Mouse (Mus musculus): ENCODE data around the gene Inpp4a.

The Inpp4a gene

DNA sequence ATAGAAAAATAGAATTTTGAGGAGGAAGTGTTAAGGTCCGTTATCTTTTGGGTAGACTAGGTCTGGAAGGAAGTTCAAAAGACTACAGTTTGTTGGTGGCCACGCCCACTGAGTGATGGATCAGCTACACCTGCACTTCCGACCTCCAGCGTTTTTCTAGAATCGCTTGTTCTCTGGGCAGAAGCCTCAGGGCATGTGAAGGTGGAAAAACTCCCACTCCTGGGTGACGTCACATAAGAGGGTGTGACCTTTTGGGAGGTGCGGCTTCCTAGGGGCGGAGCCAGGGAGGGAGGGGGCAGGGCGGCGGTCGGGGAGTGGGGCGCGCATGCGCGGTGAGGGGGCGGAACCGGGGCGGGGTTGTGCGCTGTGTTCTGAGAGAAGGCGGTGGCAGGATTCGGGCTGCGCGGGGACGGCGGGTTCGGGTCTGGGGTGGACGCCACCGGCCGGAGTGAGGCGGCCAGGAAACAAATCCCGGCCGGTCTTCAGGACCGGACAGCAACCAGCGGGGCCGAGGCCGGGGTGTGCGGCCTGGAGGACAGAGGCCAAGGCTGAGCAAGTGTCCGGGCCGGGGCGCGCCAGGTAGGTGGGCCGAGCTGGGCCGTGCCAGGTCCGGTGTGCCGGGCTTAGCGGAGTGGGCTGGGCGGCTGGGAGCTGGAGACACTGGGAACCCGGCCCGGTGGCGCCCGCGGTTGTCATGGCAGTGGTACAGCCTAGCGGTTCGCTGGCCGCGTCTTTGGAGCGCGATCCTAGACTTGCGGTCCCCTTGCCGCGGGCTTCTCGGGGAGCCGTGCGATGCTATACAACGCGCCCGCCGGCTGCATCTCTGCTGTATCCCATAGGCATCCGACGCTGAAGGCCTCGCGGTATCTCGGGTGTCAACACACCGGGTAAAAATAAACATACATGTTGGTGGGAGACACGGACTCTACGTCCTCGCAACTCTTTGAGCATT, at the start of gene Inpp4a:
Inpp4a (plus strand) TSS at position 326 of the 952 bp plus-strand sequence.
- DNase-seq (ENCODE audit: low read depth), result peak; percentile 67

DNA sequence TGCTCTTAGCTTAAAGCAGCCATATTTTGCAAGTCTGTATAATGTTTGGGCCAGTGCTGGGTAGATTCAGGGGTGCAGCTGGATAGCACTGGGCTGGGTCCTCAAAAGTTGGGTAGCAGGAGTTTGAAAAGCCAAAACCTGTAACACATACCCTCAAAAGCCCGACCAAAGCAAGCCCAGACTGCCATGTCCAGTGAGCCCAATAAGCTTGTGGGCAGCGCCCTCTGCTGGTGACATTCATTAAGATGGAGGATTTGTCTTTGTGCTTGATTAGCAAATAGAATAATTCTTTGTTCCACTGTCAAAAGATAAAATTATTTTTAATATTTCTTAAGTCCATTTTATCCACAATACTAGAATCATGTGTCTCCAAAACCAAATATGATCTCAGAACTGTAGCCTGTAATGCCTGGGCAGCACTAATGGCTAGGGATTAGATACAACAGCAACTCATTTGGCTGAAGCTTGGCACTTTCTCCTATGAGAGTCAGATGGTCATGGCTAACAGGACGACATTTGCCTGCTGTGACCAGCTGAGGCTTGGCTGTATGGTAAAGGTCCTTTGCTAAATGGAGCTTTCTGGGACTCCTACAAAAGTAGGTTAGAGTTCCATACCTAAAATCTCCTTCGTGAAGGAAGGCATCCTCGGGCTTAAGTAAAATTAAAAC, 48.9 kb upstream of the Inpp4a start:
- peak; percentile 56 for DNase-seq (ENCODE audit: low read depth)

DNA sequence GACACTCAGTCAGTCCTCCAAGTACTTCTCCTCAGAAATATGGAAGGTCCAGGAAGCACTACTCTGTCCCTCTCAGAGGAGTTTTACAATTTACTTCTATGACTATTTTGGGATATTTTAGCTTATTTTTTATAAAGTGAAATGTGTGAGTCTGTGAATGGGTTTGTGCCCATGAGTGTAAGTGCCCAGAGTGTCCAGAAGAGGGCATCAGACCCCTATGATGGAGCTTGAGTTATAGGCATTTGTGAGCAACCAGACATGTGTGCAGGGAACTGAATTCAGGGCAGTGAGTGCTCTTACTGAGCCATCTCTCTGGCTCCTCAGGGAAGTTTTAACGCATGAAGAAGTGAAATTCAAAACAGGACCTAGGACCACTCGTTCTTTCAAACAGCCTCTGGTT, 41.2 kb upstream of the Inpp4a start:
- DNase-seq (ENCODE audit: low read depth), result no peak

DNA sequence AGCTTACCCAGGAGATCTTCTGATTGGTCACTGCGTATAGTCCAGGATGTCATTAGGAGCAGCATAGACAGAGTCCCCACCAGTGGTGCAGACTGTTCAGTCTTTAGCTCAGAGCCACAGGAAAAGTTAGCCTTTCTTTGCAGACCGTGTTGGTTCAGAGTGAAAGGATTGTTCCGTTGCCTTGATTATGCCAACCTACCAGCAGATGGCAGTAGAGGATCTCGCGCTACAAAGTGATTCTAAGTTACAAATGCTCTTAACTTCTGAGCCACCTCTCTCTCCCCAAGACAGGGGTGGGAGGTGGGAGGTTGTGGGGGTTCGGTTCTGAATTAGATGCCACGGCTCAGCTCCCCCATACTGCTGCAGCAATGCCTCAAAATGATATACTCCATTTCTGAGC, 27.2 kb upstream of the Inpp4a start:
- peak; percentile 30 for DNase-seq (ENCODE audit: low read depth)

DNA sequence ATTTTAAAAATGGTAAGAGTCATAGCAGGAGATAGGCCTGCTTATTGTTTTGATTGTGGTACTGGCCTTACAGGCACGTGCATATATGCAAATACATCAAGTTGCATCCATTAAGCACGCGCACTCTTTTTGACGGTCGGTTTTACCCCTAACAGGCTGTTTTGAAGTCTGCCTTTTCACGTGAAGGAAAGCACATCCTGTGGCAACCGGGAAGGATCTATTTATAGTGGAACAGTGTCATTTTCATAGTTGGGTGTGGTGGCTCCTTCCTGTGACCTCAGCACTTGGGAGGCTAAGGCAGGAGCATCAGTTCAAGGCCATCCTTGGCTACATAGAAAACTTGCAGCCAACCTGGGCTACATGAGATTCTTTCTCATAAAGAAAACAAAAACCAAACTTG, 13.1 kb upstream of the Inpp4a start:
- DNase-seq (ENCODE audit: low read depth), result no peak

DNA sequence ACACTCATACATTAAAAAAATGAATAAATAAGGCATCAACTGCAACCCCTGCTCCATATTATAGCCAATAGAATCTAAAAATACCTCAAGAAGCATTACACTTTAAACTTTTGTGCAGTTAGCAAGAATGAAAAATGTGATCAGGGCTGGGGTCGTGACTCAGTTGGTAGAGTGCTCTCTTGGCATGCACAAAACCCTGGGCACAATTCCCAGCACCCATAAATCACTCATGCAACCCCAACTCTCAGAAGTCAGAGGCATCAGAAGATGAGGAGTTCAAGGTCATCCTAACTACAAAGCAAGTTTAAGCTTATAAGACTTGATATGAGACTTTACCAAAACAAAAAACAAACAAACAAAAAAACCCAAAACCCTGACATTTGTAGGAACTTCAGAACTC, 11.9 kb upstream of the Inpp4a start:
- DNase-seq (ENCODE audit: low read depth), result no peak

DNA sequence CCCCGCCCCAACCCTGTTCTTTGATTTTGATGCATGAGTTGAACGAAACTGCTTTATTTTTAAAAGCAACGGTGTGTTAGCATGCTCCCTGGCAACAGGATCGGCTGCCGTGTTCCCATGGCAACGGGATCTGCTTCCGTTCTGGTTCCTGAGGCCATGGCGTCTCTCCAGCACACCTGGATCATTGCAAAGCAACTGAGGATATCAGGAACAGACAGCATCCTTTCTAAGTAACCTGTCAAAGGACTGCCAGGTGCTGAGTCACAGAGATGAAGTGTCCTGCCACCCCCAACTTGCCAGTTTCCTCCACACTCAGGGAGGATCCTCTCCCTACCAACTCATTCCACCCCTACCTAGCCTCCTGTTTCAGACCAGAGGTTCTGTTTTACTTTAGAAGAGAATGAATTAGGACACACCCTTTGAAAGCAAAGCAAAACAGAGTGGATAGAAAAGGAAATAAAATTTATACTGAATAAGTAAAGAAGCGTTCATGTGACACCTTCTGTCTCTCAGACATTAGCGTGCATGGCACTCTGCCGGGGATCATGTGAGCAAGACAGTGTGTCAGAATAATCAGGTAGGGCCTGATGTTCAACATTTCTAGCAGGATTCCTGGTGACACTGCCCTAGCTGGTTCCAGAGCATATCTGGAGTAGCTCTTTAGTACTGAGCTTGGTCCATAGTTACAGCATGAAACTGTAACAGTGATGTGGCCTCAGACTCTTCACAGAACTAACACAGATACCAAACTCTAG, 11.3 kb upstream of the Inpp4a start:
- DNase-seq (ENCODE audit: low read depth), result no peak

DNA sequence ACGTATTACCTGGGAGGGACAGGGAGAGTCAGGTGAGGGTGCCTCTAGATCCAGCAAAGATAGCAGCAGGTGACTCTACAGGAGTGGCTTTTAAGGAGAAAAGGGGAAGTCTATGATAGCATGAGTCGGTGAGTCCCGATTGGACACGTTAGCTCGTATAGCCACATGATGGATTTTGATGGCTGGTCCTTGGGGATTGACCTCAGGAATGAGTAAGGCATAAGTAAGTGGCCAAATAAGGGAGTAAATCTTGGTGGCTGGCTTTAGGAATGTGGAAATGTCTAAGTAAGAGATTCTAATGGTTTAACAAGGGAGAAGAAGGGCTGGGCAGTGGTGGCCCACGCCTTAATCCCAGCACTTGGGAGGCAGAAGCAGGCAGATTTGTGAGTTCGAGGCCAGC, 10.7 kb upstream of the Inpp4a start:
- DNase-seq (ENCODE audit: low read depth), result no peak

DNA sequence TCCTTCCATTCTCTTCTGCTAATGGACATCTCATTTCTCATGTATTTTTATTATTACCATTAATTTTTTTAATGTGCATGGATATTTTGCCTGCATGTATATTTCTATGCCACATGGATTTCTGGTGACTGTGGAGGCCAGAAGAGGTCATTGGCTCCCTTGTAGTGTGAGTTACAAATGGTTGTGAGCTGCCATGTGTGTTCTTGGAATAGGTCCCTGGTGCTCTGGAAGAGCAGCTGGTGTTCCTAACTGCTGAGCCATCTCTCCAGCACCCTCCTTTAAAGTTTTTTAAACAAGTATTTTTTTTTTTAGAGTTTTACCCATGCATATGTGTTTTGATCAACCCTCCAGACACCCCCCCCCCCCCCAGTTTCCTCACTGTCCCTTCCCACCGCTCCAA, 3.3 kb upstream of the Inpp4a start:
- no peak for DNase-seq (ENCODE audit: low read depth)

DNA sequence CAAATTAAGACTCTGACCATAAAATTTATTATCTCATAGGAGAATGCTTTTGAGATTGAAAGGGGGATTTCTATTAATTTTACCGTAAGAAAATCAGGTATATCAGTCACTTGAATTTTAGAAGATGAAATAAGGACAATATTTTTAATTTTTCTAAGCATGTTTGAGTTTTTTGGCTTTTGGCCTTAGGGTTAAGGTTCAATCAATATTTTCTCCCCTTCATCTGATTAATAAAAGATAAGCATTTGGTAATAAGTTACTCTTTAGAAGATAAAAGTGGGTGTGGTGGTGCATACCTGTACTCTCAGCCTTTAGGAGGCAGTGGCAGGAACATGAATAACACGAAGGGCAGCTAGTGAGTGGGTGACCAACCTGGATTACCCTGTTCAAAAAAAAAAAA, 761 bp upstream of the Inpp4a start:
- no peak for DNase-seq (ENCODE audit: low read depth)

DNA sequence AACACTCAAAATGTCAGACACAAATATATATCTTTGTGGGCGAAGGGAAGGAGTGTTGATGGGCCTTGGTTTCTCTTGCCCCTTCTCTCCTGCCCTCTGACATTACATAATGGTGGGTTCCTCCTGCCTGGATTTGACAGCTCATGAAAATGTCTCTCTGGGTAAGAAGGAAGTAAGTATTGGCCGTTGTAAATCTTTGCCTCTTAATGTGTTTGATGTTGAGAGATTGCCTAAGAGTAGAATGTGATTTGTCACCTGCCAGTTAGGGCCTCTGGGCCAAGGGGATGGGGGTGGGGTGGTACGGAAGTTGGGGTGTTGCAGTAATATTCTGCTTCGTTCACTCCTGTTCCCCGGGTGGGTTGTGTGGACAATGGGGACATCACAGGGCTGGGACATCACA, 985 bp downstream of the Inpp4a start:
- no peak for DNase-seq (ENCODE audit: low read depth)

DNA sequence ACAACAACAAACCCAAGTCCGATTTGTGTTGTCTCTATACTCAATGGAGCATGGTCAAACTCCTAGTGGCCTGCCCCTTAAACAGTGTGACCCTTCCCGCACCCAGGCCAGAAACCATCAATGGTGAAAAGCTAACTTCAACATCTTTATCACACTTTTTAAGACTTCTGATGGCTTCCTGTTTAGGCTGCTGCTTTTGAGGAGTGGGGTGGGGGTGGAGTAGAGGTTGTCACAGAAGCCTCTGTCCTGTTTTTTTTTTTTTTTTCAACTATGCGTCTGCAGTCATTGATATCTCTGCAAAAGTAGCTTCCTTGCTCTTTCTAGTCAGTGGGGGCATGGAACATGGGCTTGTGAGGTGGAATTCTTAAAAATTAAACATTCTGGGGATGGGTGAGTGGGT, 3.1 kb downstream of the Inpp4a start:
- DNase-seq (ENCODE audit: low read depth), result no peak

DNA sequence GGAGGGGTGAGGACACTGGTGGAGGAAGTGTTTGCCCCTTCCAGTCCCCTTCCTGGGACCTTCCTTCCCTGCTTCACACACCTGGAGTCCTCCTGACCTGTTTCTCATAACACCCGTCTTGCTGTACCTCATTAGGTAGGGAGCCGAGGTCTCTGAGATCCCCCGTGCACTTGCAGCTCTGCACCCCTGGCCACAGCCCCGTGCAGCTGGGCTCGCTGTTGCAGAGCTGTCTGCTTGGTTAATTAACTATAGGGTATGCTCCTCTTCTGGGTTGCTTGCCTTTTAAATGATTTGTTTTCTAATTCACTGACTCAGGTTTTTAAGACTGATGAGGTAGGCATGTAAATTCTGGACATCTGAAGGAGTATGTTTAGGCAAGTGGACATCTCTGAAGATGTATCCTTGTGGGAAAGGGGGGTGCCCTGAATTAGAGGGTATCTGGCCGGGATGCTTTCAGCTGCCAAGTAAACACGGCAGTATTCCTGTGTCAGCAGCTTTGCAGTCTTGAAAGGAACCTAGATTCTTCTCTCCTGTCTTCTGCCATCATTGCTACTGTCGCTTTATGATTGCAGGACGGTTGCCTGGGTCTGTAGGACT, 6.1 kb downstream of the Inpp4a start:
- no peak for DNase-seq (ENCODE audit: low read depth)

DNA sequence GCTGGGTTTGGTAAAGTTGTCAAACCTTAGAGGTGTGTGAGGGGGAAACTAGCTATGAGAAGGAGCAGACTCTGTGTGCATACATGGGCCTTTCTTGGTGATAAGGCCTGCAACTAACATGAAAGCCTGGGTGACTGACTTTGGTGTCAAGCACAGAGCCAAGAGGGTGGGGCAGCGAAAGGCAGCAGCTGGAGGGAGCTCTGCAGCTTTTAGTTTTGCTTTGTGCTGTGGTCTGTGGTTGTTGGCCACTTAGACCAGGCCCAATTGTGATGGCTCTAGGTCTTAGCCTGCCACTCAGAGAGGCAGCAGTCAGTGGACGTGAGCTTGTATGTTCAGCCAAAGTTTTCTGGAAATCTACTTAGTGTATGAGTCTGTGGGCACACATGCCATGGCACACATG, 7.9 kb downstream of the Inpp4a start:
- DNase-seq (ENCODE audit: low read depth), result no peak

DNA sequence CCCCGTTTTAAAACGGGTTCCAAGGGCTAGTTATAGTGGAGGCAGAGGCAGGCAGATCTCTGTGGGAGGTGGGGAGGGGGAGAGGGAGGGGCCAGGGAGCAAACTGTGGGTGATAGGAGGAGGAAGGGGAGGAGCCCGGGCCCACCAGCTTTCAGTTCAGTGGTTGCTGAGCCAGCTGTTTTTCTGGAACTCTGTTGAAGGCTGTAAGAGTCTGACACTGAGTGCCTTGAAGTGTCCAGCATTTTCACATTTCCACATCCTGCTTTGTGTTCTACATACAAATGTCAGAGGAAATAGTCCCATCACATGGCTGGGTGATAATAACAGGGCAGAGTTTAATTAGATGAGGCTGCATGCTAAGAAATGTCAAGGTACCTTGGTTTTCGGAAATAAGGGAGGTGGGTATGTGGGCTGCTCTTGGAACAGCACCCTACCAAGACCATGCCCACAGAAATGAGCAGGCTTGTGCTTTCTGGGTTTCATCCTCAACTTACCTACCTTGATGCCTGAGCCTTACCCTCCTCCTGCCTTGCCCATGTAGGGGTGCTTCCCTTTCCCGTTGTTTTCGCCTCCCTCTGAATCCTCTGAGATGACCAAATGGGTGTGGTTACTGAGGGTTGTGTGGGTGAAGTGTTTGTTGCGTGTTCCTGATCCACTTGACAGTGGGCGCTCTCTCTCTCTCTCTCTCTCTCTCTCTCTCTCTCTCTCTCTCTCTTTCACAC, 8.5 kb downstream of the Inpp4a start:
- no peak for DNase-seq (ENCODE audit: low read depth)

DNA sequence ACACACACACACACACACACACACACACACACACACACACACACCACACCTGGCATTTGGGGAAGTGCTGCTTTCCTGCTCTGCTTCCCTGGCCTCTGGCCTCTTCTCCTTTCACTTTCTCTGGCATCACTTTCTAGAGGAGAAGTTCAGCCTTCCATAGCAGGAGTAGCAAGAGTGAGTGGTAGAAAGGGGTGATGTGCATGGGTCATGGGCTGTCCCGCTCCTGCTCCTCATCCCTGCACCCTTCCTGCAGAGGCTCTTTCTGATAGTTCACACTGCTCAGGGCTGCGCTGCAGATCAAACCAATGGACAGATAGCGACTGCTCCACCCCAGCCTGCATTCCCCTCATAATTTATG, 9.1 kb downstream of the Inpp4a start:
- no peak for DNase-seq (ENCODE audit: low read depth)

DNA sequence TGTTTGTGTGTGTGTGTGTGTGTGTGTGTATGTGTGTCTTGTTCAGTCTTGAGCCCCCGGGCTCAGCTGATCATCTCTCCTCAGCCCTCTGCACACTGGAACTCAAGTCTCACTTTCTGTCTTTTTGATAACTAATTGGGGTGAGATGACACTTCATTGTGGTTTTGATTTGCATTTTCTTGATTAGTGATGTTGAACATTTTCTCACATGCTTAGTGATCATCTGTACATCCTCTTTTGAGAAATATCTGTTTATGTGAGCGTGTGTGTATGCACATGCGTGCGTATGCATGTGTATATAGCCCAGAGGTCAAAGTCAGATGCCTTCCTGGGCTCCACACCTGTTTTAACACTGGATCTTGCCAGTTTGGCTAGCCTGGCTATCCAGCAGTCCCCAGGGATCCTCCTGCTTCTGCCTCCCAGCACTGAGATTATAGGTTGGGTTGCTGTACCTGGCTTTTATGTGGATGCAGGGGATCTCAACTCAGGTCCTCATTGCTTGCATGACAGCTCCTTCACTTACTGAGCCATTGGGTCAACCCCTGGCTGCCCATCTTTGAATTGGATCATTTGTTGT, 10.4 kb downstream of the Inpp4a start:
- no peak for DNase-seq (ENCODE audit: low read depth)

DNA sequence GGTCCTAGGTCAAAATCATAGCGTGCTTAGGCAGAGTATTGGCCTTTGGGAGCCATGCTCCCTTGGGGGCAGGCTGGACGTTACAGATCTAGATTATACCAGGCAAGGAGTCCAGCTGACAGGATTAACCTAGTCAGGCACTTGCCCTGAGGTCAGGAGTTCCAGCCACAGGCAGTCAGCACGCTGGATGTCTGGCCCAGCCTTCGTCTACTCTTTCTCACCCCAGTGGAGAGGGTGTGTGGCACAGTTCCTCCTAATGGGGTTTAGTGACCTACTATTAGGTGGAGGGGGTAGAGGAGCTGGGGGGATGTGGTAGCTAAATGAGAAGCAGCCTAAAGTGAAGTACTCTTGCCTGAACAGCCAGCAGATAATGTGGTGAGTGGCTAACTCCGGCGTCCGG, 14.7 kb downstream of the Inpp4a start:
- no peak for DNase-seq (ENCODE audit: low read depth)

DNA sequence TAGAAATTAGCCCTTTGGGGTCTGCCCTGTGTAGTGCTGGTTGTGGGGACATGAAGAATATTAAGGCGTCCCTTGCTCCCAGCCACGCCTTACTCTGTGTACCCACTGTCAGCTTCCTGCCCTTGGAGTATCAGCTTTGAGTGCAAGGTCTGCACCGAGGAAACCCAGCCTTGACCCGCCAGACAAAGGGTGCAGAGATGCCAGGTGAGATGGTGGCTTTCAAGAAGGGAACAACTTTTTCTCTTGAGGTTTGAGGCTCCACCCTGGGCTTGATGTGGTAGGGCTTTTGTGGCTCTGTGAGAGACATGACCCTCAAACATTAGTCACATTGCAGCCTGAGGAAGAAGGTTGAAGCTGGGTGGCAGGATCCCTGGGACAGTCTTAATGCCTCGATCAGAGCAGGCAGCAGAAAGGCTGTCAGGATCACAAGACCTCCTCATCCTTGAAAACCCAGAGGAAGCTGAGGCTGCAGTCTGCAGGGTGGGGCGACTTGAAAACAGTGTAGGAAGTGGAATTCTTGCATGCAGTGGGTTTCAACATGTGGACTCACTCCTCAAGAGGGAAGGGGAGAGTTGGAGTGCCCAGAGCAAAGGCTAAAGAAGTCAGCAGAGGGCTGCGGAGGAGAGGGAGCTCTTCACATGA, 18.1 kb downstream of the Inpp4a start:
- no peak for DNase-seq (ENCODE audit: low read depth)

DNA sequence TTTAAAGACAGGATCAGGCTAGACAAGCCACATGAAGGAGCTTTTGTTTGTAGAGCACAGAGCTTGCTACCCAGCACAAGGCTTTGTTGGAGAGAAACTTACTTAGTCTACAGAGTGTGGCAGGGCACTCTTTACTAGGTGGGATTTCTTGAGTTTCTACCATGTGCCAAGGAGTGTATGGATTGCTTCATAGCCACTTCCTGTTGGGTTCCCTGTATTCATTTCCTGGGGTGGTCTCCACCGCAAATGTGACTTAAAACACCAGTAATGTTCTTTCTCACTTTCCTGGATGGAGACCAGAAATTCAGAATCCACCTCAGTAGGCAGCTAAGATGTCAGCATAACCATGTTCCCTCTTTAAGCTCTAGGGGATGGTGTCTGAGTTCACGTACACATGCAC, 18.9 kb downstream of the Inpp4a start:
- no peak for DNase-seq (ENCODE audit: low read depth)

DNA sequence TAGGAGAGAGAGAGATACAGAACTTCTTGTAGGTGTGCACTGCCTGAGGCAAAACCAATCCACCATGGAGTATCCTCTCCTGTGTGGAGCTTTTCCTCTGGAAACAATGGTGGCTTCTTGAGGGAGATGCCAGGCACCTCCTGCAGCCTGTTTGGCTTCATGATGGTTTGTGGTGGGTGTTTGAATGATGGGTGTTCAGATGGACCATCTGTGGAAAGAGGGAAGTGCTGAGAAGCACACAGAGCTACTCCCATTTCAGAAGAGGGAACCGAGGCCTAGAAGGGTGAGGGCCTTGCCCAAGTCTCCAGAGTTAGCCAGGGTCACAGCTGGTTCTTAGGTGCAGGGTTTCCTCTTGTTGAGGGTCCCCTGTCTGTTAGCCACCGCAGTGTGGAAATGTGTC, 23.0 kb downstream of the Inpp4a start:
- no peak for DNase-seq (ENCODE audit: low read depth)

Measured in fibroblast of lung, adult 2 months (primary cell).